Mouse (Mus musculus): ENCODE measurements around the gene Brd1.
A peak's percentile ranks its signal among the peaks of the same experiment; 100 is the strongest.
"Not testable (repeated sequence)": the region's sequence is repeated elsewhere in the genome, so short reads cannot be mapped to it uniquely, and the experiment has no call there.

Brd1 gene

DNA sequence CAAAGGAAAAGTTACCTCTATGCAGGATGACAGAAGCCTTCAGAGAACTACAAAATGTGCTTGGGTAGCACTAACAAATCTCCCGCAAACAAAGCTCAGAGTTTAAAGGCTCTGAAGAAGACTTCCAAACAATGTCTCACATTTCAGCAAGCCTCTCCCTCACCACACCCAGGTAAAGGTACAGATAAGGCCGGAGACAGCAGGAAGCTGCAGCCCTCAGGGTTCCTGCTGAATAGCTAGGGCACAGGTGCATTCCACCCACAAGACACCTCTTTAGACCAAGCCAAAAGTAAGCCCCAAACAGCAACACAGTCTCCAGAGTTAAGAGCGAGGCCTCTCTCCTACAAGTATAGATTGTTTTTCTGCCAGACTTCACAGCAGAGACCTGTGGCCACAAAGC lies 3.3 kb downstream of the Brd1 start:
- no peak for DNase-seq (ENCODE audit: low spot score)

DNA sequence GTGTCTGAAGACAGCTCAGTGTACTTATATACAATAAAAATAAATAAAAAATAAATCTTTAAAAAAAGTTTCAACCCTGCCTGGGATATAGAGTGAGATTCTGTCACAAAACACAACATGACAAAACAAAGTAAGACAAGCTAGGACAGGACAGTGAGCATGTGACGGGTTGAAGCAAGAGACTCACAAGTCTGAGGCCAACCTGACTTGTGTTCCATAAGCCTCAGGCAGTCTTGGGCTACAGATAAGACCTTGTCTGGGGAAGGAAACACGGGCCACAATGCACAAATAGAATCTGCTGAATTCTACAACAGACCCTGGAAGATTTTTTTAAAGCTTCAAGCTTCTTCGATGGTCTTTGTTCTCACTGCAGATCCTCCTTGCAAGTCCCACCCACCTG lies 6.8 kb downstream of the Brd1 start:
- no peak for DNase-seq (ENCODE audit: low spot score)

DNA sequence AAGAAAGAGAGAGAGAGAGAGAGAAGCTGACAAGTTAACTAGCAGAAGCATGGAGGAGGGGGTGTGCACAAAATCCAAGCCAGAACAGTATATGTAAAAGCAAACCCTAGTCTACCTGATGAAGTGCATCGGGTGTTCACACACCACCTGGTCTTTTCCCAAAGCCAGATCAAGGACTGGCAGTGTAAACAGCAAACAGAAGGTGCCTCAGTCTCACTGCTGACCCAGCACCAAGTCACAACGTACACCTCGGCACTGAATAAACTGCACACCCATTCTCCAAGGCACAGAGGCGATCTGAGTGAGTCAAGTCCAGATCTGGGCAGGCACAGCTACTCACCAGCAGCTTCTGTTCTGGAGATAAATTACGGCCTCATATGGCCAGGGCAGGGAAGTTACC lies 9.0 kb downstream of the Brd1 start:
- no peak for DNase-seq (ENCODE audit: low spot score)

DNA sequence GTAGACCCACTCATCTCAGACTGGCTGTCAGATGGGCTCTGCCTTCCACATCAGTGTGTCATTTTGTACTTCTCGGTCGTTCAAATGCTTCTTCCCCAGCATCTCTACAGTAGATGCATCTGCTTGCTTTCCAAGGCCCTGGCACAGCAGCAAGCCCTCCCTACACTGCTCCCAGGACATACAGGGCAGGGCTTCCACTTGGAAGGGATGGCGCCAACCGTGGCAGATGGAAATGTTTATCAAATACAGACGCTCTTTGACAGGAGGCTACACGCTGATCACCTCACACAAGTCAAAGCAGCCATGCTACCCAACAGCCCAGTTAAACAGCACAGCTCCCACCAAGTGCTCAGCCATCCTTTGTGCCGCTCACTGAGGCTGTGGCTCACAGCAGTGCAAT lies 9.7 kb downstream of the Brd1 start:
- no peak for DNase-seq (ENCODE audit: low spot score)

DNA sequence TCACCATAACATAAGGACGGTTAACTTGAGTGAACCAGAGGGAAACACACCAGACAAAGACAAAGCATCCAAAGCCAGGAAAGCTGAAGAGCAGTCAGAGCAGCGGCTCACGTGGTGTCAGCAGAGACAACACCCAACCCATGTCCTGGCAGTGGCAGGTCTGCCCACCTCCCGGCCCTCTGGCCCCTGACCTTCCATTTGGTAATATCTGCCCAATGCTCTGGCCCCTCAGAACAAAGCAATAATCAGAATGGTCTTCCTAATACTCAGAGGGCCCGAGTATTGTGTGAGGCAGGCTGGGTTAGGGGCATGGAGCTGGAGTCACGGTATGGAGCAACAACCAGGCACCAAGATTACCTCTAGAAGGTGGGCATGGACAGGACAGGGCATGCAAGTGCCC lies 10.8 kb downstream of the Brd1 start:
- no peak for DNase-seq (ENCODE audit: low spot score)

DNA sequence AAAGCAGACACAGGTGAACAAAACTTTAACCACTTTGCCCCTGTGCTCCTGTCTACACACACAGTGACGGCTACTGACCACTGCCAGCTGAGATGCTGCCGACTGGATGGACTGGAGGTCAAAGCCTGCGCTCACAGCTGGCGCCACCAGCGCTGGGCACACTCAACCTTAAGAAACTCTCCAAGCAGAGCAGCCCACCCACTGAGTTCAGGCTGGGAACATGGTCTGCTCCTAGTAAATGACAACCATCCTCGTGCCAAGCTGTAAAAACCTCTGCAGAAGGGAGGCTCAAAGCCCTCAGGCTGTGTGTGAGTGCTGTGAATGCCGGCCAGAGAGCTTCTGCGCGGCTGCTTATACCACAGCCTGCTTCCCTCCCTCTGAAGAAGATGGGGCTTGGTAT lies 16.8 kb downstream of the Brd1 start:
- DNase-seq (ENCODE audit: low spot score): no peak

DNA sequence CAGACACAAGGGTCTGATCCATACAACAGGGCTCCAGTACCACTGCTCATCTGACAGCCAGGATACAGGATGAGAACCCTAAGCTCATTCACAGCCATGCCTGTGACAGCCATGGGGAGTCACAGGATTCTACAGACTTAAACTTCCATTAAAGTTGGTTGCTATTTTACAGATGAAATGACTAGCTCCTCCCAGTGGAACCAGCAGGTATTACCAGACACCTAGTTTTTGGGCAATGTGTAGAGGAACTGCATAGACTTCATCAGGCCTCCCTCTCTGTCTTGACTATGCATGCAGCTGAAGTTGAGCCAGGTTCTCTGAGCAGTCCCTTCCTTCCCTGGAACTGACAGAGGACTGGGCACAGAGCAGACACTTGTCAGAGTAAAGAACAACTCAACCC lies 17.7 kb downstream of the Brd1 start:
- DNase-seq (ENCODE audit: low spot score): peak; percentile 28

DNA sequence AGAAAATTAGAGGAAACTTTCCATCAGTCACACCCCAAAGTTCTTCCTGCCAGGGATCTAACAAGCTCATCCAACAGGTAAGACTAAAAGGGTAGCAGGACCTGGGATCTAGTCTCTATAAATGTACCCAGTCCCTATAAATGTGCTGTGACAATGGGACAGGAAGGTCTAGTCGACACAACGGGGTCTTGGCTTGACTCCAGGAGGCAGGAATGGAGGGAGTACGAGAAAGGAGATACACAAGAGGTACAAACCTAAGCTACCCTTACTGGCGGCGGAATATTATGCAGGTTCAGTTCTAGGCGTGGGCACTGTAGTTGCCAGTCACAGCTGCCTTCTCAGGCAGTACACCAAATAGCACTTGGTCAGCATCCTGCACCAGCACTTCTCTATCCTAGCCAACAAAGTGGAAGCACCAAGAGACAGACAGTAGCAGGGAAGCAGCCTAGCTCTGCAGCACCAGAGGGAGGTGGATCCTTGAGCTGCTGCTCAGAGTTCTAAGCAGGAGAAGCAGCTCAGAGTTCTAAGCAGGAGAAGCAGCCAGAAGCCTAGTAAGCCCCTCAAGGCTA lies 19.9 kb downstream of the Brd1 start:
- DNase-seq (ENCODE audit: low spot score): no peak

DNA sequence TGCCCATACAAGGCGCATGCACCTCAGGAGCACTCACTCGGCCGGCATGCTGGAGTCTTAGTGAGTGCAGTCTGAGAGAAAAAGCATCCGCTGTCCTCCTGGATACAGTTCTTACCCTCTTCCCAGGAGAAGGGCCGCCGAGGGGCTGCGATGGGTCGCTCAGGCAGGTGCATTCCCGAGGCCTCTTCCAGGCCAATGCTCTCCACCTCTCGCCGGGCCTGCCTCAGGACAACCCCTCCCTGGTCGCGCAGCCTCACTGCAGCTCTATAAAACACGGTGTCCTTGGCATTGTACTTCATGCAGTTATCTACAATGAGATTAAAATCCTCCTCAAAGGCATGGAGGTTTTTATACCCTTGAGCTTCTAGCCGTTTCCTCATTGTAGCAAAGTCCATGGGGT lies 21.5 kb downstream of the Brd1 start:
- DNase-seq (ENCODE audit: low spot score): no peak

DNA sequence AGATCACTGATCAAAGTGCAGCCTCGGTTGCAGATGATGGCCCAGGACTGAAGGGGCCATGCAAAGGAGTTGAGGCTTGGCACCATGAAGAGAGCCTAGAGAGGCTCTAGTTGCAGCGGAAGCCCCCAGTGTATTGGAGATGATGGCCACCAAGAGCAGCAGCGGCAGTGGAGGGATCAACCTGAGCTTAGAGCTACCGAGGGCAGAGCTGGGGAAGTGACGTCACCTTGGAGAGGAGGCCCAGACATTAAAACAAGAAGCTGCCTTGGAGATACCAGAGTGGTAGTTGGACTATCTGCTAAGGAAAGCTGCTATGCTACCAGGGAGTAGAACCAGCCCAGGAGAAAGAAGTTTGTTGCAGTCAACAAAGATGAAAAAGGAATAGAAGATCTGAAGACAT lies 24.2 kb downstream of the Brd1 start:
- DNase-seq (ENCODE audit: low spot score): no peak

DNA sequence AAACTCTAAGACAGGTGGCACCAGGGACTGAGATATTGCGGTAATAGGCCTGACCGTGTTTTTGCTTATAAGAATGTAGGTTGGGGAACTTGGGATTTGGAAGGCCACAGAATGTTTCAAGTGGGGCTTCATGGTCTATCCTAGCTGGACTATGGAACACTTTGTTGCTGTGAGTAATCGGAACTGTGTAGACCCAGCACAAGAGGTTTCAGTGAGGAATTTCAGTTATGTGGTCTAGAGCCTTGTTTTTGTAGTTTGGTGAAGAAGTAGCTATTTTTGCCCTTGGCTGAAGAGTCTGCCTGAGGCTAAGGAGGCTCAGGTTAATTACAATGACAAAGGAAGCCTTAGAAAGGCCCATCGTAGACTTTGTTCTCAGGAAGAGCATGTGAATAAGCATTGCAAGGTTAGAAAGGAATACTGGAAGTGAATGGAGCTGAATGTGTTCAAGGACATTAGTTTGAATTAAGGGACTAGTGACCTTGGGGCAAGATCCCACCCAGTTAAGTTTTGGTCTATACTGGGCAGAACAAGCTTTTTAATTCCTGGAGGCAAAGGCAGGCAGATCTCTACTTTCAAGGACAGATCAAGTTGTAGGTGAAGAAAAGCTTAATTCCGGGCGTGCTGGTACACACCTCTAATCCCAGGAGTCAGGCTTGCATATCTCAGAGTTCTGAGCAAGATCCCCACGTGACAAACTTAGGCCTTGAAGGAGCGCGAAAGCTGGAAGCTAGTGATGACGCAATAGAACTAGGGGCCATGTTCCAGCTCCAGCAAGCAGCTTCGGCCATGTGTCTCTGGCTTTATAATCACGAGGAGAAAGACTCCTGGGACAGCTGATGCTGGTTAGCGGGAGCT lies 25.1 kb downstream of the Brd1 start:
- DNase-seq (ENCODE audit: low spot score): no peak

DNA sequence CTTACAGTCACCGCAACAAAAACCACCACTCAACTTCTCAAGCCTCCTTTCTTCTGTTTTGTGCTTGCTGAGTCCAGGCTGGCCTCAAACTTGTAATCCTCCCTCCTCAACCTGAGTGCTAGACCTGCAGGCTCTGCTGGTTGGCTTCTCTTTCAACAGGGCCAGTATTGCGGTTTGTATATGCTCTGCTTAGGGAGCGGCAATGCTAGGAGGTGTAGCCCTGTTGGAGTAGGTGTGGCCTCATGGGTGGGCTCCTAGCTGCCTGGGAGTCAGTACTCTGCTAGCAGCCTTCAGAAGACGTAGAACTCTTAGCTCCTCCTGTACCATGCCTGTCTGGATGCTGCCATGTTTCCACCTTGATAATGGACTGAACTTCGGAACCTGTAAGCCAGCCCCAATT lies 25.8 kb downstream of the Brd1 start:
- DNase-seq (ENCODE audit: low spot score): no peak

DNA sequence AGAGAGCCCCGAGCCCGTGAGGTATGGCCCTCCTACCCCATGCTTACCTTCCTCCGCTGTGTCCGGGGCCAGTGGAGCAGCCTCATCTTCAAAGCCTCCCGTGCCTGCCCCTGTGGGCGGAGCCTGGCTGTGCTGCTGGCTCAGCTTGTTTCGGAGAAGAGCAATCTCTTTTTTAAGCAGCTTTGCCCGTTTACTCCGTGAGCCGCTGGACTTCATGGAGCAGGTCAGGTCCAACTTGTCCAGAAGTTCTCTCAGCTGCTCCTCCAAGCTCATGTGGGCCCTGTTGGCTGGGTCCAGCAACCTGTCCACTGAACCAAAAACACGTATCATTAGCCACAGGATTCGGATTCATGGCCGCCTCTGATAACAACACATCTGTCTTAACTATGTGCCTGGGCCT lies 27.0 kb downstream of the Brd1 start:
- DNase-seq (ENCODE audit: low spot score): not testable (repeated sequence)

DNA sequence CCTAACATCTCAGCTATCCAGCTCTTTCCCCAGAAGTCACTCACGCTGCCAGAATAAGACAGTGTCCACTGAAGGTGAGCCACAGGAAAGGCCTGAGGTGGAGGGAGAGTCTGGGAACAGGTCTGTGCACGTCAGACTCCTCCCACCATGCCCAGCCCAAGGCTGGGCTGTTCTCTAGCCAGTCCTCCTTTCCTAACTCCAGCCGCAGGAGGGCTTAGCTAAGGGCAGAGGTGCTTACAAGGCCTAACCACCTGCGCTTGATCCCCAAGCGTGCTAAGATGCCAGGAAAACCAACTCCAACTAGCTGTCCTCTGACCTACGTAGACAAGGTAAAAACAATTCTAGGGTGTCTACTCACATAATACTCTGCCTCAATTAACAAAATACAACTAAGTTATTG lies 27.7 kb downstream of the Brd1 start:
- DNase-seq (ENCODE audit: low spot score): no peak

DNA sequence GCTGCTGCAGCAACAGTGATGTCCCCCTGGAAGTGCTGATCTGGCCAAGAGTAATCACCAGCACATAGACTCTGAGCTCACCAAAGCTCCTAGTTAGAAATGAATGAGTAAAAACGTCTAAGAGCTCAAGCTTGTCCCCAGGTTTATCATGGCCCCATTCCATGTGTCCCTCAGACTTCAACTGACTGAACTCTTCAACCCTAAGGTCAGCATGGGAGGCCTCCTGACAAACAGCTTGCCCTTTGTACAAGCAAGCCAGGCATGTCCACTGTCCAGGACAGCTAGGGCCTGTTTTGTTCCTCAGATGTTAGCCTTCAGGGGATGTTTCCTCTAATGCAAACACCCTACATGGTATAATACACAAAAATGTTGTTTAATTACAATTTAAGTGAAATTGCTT lies 29.7 kb downstream of the Brd1 start:
- DNase-seq (ENCODE audit: low spot score): no peak

DNA sequence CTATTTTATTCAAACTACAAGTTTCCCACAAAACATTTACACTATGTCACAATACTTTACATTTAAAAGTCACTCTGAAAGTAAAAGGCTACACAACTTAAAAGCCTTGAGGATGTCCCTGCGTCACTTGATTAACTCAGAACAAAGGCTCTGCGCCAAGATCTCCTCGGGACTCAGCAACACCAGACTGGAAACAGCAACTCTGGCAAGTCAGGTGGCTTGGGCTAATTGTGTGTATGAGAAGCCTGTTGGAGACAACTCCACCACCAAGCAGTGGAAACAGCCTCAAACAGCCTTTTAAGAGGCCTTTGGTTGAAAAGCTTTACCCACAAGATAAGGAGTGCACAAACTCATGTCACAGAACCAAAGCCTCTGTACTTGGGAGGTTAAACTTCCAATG lies 31.5 kb downstream of the Brd1 start:
- no peak for DNase-seq (ENCODE audit: low spot score)

DNA sequence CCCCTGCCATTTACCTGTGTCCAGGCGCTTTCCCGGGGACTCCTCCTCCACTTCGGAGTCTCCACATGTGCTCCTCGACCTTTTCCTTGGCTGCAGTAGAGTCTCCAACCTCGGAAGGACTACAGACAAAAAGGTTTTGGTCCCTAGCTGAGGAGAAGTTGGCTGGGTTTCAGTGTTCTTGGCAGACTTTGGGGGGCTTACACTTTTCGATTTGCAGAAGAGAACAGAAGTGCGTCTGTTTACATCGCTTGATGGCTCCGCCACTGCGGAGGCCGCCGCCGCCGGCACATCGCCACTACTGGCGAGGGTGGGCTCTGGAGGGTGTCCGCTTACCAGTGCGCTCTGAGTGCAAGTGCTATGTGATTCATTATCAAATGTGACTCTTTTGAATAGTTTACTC lies 33.3 kb downstream of the Brd1 start:
- DNase-seq (ENCODE audit: low spot score): no peak

DNA sequence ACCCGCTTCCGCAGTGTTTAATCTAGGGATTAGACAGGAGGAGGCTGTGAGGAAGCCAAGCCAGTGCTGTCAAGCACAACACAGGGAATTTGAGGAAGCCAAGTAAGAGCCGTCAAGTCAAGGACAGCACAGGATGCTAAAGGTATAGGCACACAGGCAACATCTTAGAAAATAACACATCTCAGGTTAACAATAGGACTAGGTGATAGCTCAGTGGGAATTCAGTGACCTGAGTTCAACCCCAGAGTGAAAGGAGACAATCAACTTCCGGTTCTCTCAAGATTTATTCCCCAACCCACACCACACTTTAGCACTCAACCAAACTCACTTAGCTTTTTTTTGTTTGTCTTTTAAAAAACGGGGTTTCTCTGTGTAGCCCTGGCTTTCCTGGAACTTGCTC lies 34.5 kb downstream of the Brd1 start:
- no peak for DNase-seq (ENCODE audit: low spot score)

DNA sequence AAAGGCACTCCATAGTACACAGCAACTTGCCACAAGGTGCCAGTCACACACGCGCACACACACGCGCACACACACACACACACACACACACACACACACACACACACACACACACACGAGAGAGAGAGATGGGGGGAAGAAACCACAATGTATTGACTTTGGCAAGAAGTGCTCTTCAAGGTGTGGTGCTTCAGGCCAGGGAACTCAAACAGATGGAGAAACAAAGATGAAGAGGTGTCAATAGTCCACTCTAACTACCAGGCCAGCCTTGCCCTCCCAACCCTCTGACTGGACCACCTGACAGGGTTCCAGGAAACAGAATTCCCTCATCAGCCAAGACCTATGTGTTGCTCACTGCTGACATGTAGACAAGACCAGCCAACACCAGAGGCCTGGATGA lies 36.4 kb downstream of the Brd1 start:
- no peak for DNase-seq (ENCODE audit: low spot score)

DNA sequence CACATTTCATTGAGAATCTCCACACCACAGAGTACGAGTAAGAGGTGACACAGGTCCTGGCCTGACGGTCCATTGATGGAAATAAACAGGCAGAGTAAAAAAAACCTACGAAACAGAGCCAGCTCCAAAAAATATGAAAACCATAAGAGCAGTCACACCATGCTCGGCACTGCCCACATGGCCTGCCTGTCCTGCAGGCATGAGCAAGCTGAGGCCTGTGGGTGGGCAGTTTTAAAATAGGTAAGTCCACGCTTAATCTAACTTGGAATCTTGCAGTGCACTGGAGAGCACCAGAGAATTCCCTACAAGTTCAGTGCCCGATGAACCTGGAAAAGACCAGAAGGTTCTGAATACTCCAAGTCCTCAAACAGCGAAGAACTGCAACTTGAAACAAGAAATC lies 38.0 kb downstream of the Brd1 start:
- no peak for DNase-seq (ENCODE audit: low spot score)

DNA sequence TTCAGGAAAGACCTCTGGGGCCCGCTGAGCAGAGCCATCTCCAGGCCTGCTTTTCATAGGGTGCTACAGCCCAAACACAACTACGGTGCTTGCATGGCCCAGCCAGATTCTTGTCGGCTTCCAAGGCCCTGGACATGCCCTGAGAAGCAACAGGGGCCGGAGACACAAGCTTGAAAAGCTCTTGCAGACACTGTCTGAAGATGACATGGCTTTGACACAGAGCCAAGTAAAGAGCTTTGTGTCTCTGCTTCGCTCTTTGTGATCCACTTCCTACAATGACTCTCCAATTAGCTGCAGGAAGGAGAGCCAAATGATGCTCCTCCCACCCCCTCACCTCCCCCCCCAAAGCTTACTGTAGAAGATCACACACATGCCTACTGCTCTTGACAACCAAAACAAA lies 40.0 kb downstream of the Brd1 start:
- no peak for DNase-seq (ENCODE audit: low spot score)

DNA sequence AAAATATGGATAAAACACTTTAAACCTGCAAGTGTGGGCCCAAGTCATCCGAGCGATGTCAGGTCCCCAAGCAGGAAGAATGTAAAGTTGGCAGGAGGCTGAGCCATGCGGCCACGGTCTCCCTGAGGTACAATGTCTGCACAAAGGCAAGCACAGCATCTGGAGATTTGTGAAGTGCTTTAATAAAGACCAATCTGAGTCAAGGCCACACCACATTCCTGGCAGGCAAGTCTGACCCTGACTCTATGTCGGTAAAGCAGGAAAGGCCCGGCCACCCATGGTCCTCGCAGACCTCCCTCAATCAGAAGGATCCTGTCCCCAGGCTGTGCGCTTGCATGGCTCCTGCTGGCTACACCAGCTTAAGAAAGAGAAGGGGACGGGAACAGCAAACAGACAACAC lies 41.3 kb downstream of the Brd1 start:
- no peak for DNase-seq (ENCODE audit: low spot score)

DNA sequence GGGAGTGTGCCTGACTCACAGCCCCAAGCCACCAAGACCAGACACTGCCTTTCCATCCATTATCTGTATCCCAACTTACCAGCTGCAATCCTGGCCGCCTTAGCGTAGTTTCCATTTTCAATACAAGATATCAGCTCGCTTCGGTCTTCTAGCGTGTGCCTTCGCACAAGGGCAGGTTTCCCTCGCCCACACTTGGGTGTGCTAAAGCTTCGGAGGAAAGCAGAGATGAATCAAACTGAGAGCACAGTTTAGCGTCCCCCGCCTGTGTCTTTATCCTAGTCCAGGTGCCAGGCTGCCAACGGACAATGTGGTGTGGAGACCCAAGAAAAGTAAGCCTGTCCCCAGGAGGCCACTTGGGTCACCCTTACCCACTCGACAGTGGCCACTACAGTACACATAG lies 42.9 kb downstream of the Brd1 start:
- no peak for DNase-seq (ENCODE audit: low spot score)

DNA sequence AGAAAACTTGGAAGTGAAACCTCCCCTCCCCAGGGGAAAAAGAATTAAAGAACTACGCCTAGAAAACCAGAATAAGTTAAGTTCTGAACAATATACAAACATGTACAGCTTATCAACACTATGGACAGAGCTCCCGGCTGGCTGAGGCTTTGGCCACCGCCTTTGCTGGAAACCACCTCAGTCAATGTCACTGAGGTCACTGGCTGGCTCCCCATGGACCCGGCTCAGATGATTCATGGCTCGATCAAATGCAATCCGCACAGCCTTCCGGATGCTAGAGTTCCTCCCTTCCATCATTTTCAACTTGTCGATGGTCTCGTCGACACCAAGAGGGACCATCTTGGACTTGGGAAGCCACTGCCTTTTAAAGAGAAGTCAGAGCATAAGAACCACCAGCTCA lies 45.9 kb downstream of the Brd1 start:
- DNase-seq (ENCODE audit: low spot score): no peak

All from embryo, embryonic 10 days (tissue).